Mouse (Mus musculus) telencephalon, adult 2 months (tissue): ENCODE results near the gene Fam126a.

ENCODE experiments used
- DNase-seq: peaks from one replicate; pipeline ENCODE4 v3.0.0-alpha.2; 2011; ENCODE audit warnings: low read depth, low spot score

Fam126a gene

DNA sequence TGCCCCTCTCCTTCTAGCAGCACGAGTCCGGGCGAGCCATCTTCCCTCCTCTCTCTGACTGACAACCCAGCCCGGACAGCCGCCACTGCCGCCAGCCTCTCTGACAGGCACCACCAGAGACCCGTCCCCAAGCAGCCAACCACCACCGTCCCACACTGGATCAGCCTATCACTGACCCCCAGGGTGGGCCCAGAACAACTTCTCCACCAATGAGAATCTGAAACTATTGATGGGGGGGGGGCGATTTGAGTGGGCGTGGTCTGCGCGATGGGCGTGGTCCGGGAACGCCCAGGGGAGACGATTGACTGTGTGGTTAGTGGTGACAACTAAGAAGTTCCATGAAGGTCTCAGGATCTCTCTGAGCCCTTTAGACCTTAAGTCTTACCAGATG is at the start of gene Fam126a:
Gene Fam126a (minus strand): TSS at position 112 of the 391 bp plus-strand sequence.
- peak; percentile 93 for DNase-seq

DNA sequence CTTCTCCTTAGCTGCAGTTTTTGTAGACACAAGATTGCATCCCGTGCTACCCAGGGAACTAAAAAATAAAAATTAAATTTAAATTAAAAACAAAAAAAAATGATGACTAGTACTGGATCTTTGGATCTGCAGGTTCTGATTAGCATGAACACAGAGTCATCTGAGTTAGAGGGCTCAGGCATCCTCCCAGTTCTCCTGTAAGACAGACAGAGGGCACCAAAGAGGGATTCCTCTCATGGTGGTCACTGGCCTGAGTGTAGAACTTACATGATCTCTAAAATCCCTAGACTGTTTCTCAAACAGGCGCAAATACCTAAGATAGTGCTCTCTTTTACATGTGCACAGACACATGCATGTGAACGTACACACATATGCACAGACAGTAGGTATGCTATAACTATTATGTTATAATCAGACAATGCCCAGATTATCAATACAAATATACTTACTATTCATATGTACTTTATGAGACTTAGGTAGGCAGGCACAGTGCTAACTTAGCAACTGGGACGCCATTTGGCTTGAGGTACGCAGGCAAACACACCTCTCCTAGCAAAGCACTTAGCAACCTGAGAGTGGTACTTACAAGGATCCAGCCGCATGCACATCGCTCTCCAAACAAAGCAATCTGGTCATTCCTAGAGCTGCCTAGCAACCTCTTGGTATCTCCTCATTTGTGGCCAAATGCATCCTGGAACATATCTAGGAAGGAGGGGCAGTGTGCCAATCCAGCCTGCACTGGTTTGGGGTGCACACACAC is 48.1 kb upstream of the Fam126a start:
- no peak for DNase-seq

DNA sequence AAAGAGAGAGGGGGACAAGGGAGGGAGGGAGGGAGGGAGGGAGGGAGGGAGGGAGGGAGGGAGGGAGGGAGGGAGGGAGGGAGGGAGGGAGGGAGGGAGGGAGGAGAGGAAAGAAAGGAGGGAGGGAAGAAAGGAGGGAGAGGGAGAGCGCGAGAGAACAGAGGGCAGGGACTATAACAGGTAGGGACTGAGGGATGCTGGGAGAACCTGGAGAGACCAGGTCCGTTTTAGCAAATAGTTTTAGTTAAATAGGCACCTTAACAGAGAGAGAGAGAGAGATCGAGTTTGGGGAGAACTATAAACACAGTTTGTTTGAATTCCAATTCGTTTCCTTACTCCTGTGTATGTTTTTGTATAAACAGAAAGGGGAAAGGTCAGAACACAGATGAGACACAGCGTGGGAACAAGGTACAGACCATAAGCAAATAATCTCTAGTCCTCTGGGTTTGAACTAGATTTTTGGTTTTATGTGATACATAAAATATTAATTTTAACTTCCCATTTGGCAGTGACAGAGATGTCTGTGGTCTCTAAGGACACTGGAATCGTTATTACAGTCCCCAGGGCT is 47.3 kb upstream of the Fam126a start:
- no peak for DNase-seq

DNA sequence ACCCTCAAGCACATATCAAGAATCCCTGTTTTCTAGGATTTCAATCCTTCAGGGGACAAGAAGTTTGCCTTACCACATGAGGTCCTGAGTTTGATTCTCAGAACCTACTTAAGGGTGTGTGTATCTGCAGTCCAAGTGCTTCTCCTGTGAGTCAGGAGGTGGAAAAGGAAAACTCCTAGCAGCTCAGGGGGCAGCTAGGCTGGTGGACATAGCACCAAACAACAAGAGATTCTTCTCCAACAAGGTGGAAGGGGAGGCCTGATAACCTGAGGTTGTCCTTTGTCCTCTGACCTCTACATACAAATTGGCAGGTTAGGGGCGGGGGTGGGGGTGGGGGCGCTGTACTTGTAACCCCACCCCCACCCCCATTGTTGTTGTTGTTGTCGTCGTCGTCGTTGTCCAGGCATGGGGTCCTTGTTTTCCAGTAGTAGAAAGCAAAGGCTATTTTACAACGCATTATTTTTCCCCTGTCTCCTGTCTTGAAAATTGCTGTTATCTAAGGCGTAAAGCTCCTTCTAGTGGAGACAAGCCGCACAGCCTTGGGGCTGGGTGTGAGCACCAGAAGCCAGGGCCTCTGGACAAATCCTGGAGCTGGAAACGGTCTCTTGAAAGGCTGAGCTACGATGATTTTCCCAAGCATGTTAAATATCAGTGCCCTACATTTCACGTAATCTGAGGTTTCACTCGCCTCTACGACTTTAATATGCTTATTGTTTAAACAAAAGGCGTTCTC is 46.7 kb upstream of the Fam126a start:
- DNase-seq, result peak; percentile 60

DNA sequence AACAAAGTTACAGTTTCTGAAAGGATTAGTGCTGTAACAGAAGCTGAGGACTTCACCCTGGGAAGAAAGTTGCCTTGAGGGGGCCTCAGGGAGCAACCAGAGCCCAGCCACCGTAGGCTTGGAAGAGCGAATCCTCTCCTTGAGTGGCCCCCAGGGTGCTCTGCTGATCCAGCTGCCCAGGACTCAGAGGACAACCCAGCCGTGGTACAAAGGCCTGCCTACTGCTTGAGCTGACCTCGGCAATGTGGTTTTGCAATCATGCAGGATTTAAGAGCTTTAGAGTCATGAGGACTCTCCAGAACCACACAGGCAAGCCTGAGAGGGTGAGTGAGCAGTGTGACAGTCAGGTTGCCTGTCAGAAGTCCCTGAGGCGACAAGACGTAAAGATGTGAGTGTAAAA is 41.5 kb upstream of the Fam126a start:
- no peak for DNase-seq

DNA sequence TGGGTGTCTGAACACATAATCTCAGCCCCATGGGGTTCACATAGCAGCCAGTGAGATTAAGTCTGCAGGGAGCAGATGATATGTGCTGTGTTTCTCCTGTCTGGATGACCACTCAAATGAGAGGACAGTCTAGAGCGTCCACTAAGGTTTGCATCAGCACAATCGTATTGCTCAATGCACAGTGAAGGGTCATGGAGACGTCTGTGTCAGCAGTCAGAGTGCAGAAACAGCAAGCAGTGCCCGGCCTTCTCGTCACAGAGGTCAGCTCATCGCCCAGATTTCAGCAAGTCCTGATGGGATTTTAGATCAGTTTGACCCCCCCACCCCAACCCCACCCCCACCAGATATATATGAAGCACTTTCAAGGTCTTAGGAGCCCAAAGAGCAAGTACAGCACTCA is 38.5 kb upstream of the Fam126a start:
- no peak for DNase-seq

DNA sequence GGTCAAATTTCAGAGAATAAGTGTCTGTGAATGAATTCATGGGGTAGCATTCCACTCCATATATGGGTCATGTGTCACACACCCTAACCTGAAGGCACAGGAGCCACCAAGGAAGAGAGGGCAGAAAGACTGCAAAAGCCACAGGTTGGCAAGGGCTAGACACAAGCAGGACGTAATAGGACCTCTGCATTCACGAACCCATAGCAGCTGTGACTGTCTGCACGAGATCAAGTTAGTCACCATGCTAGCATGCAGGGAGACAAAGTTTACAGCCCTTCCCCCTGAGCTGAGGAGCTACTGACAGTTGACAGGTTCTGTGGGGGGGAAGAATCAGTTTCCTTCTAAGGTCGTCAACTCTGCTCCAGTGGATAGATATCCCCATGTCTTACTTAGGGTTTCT is 33.1 kb upstream of the Fam126a start:
- no peak for DNase-seq

DNA sequence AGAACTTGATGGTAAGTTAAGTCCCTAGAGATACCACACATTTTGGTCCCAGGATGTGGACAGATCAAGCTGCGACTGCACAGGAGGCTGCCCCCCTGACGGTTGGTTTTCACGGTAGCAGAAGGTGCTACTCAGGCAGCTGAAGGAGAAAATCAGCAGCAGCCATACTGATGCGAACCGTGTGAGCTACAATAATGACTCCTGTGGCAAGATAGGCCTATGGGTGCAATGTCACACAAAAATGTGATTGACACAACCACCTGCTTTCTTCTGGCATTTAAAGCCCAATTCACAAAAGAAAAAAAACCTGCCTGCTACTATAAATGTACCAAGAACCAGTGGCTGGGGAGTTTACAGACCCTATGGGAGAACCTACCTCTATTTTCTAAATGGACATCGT is 32.5 kb upstream of the Fam126a start:
- DNase-seq, result no peak

DNA sequence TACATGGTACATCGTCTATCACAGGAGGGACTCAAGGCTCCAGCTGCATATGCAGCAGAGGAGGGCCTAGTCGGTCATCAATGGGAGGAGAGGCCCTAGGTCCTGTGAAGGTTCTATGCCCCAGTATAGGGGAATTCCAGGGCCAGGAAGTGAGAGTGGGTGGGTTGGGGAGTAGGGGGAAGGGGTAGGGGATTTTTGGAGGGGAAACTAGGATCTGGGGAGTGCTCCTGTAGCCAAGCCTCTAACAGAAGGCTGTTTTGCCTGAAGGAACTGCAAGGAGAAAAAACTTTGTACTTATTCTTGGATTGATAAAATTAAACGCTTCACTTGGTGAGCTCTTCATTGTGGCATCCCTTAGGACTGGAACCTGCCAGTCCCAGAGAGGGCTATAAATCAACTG is 30.5 kb upstream of the Fam126a start:
- no peak for DNase-seq

DNA sequence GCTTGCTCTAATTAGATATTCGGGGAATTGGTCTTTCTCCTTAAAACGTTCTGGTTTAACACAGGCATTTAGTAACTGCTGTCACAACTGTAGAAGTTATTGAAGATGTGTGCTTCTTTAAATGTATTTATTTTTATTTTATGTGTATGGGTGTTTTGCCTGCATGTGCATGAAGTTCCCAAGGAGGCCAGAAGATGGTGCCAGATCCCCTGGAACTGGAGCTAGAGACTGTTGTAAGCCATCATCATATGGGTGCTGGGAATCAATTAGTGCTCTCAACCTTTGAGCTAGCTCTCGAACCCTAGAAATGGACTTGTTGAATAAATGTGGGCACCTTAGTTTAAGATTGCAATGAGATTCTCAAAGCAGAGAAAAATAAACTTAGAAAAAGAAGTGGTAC is 27.1 kb upstream of the Fam126a start:
- no peak for DNase-seq

DNA sequence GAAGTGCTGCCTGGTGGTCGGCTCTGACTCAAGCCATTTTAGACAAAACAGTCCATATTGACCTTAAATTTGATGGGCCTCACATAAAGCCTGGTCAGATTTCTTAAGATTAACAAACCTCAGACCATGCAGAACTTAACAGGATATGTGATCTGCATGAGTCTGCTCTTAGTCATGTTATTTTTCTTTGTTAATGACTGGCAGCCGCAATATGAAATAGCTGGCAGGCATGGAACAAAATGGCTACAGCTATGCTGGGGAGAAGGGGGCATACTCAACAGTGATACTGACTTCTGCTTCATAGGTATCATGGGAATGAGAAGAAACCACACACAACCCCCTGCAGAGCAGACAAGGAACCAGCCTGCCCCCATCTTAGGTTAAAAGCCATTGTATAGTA is 26.4 kb upstream of the Fam126a start:
- DNase-seq, result no peak

DNA sequence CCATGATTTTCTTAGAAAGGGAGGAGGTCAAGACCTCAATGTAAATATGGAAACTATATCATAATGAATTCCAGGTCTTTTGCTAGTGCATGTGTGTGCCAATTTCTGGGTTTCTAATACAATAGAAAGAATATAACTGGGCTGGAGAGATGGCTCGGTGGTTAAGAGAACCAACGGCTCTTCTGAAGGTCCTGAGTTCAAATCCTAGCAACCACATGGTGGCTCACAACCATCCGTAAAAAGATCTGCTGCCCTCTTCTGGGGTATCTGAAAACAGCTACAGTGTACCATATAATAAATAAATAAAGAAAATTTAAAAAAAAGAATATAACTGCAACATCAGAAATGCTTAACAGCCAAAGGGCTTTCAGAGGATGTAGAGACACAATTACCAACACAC is 23.9 kb upstream of the Fam126a start:
- DNase-seq, result no peak

DNA sequence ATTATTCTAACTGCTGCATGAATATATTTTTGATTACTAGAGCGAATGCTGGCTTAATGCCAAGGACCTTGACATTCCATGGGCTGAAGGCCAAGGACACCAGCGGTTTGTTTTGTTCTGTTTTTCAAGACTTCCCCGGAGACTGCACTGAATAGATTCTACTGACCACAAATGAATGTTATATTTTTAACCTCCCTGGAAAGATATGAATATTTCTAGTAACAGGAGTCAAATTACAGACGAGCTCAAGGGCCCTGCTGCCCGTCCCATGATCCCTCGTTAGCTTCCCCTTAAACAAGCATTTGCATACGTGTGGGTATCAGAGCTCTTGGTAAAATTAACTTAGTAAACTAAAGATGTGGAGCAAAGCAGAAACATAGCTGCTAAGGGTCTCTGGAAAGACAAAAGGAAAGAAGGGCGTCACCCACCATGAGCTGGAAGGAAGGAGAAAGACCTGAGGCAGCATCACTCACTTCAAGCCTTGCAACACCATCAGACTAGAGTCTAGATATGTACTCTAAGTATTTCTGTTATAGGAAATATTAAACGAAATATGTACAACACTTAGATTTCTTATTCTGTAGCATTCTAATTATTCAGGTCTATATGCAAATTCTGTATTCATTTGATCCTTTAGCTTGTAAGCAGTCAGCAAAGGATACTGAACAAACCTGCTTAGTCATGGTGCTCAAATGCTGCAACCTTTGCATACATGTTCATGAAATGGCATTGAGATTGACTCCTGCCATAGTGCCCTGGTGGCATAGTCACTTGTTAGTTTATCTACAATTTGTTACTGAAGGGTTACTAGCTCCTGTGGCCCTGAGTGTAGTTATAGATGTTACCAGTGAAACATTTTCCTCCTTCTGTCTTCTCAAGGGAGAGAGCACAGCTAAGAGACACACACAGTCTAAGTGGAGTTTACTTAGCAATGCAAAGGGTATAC is 23.0 kb upstream of the Fam126a start:
- no peak for DNase-seq

DNA sequence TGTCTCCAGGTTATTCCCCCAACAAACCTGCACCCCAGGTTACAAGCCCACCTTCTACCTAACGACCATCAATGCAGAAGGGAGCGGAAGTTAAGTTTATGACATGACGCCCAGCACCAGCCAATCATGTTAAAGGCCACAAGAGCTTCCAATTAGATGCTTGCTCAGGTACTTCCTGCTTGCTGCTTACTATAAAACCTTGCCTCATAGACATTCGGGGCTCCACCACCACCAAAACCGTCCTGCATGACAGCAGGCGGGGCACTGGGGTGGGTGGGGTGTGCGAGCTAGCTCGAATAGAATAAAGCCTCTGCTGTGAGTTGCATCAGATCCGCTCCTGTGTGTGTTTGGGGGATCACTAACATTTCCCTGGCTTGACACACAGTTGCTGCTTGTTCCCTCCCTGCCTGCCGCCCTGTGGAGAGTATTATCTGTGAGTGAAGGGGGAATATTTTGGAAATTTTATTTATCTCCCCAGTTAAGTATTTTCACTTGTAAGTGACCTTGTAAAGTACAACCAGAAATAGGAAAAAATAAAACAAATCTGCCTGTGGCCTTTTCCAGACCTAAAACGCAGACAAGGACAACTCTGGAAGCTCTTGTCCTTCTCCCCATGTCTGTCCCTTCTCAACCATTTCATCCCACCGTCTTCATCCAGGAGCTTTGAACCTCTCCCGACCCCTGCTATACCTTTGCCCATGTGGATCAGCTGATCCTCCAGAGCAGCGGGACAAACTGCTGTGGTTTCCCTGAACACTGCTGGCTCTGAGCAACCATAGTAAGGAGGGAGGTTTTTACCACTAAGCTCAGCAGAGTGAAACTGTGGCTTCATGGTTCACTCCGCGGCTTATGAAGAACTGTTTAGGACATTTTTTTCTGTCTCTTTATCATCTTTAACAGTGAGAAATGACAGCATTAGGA is 21.5 kb upstream of the Fam126a start:
- no peak for DNase-seq

DNA sequence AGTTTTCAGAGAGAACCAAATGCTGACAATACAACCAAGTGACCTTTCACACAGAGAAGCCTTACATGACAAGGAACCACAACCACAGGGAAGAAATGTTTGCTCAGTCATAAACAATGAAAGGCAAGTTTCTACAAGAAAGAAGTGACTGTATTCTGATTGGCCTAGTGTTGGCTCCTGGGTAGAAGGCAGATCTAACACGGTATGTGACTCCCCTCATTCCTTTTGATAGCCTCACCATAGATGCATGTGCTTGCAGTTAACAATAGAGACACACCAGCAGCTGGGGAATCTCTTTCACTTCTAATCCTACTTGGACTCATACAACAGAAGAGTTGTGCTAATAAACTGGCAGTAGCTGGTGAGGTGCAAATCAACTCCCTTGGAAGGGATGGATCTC is 17.3 kb upstream of the Fam126a start:
- DNase-seq, result no peak

DNA sequence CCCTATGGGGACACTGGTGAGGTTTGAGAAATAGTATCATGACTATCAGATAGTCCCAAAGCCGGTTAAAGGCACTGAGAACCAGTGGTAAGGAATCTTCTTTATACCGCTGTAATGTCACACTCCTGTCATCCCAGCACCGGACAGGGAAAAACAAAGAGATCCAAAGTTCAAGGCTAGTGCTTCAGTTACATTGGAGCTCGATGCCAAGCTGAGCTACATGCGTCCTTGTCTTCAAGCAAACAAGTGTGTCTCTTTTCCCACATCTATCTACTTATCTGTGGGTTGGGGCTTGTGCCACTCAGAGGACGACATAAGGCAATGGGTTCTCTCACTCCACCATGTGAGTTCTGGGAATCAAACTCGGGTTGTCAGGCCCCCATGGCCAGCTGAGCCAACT is 16.5 kb upstream of the Fam126a start:
- no peak for DNase-seq

DNA sequence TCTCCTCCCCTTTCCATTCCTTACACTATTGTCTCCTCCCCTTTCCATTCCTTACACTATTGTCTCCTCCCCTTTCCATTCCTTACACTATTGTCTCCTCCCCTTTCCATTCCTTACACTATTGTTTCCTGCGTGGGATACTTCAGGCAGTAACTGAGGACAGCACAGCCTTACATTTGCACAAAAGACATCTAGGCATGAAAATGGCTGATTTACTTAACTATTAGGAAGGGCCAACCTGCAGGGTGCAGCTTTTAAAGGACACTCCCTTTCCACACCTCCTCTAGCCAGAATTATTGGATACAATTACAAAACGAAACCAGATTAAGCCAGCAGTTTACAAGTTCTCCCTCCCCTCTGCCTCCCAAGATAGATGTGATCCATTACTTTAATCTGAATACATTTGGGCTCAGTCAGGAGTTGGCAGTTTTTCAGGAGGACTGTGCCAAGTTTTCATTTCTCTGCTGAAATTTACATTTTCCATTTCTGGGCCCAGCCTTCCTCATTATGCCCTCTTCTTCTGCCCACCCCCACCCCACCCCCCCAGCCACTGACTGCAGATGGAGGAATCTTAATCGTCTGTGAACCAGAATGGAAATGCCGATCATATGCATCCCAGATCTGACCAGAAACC is 15.6 kb upstream of the Fam126a start:
- peak; percentile 81 for DNase-seq

DNA sequence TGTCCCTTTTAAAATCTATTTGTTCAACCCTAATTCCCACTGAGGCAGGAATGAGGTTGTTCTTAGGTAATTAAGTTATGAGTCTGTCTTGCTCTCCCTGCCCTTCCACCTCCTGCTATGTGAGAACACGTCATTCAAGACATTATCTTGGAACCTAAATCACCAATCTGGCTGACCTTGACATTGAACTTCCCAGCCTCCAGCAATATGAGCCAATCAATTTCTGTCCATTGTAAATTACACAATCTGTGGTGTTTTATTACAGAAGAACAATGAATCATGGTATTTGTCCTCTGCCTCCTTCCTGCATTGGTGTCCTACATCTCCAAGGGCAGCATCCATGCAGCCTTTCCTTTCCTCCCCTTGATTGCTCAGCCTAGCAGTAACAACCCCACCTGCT is 13.9 kb upstream of the Fam126a start:
- DNase-seq, result no peak

DNA sequence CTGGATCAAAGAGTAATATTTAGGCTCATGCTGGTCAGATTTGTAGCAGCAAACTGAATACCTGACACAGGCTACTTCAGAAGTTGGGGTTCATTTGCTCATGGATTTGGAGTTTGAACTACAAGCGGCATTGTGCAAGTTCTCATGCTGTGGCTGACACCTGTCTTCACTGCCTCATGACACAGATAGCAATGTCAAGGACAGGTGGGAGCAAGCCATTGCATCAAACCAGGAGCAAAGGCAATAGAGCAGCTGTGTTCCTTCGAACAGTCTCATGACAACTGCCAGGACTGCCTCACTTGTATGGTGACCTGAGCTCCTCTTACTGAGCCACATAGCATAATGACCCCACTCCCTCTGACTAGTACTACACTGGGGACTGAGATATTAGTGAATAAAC is 12.9 kb upstream of the Fam126a start:
- DNase-seq, result no peak

DNA sequence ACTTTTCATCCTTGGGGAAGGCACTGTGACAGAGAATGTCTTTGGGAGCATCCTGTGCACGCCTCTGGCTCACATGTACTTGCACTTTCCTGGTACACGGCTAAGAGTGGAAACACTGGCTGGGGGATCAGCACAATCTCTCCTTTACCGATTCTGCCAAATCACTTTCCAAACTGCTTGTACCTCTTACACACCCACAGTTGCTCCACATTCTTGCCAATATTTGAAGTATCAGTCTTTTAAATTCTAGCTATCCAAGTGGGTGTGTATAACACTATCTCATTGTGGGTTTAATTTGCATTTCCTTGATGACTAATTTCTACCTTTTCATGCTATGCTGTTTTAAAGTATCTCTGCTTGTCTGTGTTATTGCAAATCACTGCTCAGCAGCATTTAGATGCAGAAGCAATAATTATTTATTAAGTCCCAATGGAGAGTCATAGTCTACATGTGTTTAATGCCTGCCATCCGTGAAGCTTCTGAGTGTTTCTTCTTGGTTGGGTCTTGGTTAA is 10.9 kb upstream of the Fam126a start:
- DNase-seq, result peak; percentile 31
